18 mouse cellular contexts compared by ENCODE assay signal in genomic region chr16:9801338-9801737, GRCm38 (mm10).
DNase-seq lines count a peak whose midpoint lies in the region; TF ChIP-seq lines count a peak whose summit lies in the region.
"Had no signal": no experiment of that assay in that cellular context is flagged by ENCODE, and none has a peak within 500 bp of the region (broad histone marks: within the 10 kb centered on the region; RNA-seq: fewer than 3 reads in every experiment).

No protein-coding gene starts in this region.

- no peak for TF ChIP-seq POLR2A in cortical plate, adult 2 months (IDR thresholded peaks at IDR 0.05; ENCODE audit: extremely low read depth, insufficient read depth, low read length)

- TF ChIP-seq CTCF in cortical plate, adult 2 months (IDR thresholded peaks at IDR 0.05; ENCODE audit: extremely low read depth, insufficient read depth, low read length) = no peak

- peak; percentile 76 for DNase-seq in heart, adult 11 months
- no peak for DNase-seq in heart, postnatal 4 days
- DNase-seq in layer of hippocampus, postnatal 14 days (ENCODE audit: low spot score in 2 of 2) = peak; percentile 55 to 77
- peak; percentile 35 for DNase-seq in right cerebral cortex, postnatal 14 days
- no peak for DNase-seq in lung, postnatal 14 days
- DNase-seq in ovary, postnatal 14 days (ENCODE audit: low spot score) = no peak
- DNase-seq in thymus, postnatal 14 days = no peak
- DNase-seq: adrenal gland, postnatal 14 days; B cell, adult 2 months; gastrocnemius, postnatal 25 days; kidney, postnatal 10 days; liver, postnatal 0 days had no signal

- H3K4me1 ChIP-seq in cortical plate, adult 2 months (ENCODE audit: control insufficient read depth, insufficient read depth, low read length) = peaks cover 17% of the 10 kb centered on the region; the same call in 1 of the 2 replicates
- H3K4me1 ChIP-seq: embryonic facial prominence, embryonic 12.5 days; hindbrain, embryonic 12.5 days; intestine, embryonic 15.5 days; midbrain, embryonic 13.5 days had no signal

- H3K27ac ChIP-seq in cortical plate, adult 2 months (ENCODE audit: insufficient read depth, low read length) = peak overlapping the region; percentile 17
- H3K27ac ChIP-seq: embryonic facial prominence, embryonic 12.5 days; hindbrain, embryonic 12.5 days; intestine, embryonic 15.5 days; macrophage; midbrain, embryonic 13.5 days had no signal

- H3K4me3 ChIP-seq in cortical plate, adult 2 months (ENCODE audit: insufficient read depth, low read length) = no peak overlapping the region
- H3K4me3 ChIP-seq: embryonic facial prominence, embryonic 12.5 days; hindbrain, embryonic 12.5 days; intestine, embryonic 15.5 days; midbrain, embryonic 13.5 days had no signal

Comparison
In these comparisons a context has a peak if more than half of its experiments do, and no peak if none do; other contexts are left out.
1. DNase-seq: peak in heart, adult 11 months (single experiment), layer of hippocampus, postnatal 14 days (2 of 2) and right cerebral cortex, postnatal 14 days (single experiment); none in heart, postnatal 4 days (single experiment), lung, postnatal 14 days (single experiment), ovary, postnatal 14 days (single experiment) and thymus, postnatal 14 days (single experiment).